Mouse (Mus musculus): ENCODE measurements around the gene Gm45062. TPM values are rescaled to one million over a fixed set of nuclear protein-coding genes. Genes with fewer than 3 reads are reported as not detected.

Gm45062 gene
- total and polyA plus RNA-seq, 3 experiments: 2.2 to 3.6 TPM; not detected in 1

GRCm38 (mm10) chr6:8414020-8414419 lies 154.8 kb downstream of the Gm45062 start:
- no peaks in the 10 kb centered on the region for H3K27me3 ChIP-seq (ENCODE audit: control insufficient read depth in 1 of 2, insufficient read depth in 2 of 2, low read length in 2 of 2)
- TF ChIP-seq MEF2A (IDR thresholded peaks at IDR 0.05; ENCODE audit: extremely low read depth, insufficient replicate concordance, low read depth, low read length, poor library complexity, severe bottlenecking) (no peak), POLR2A (IDR thresholded peaks at IDR 0.05; ENCODE audit: control insufficient read depth in 1 of 2, insufficient read depth in 1 of 2, low read depth in 1 of 2, low read length in 2 of 2, poor library complexity in 1 of 2) (no peak), POLR2AphosphoS5 (IDR thresholded peaks at IDR 0.05; ENCODE audit: borderline replicate concordance, low read depth, low read length) (no peak), UBTF (IDR thresholded peaks at IDR 0.05; ENCODE audit: borderline replicate concordance, insufficient read depth, low read depth, low read length) (no peak), USF2 (IDR thresholded peaks at IDR 0.05; ENCODE audit: borderline replicate concordance in 1 of 2, insufficient read depth in 1 of 2, low read depth in 1 of 2, low read length in 2 of 2) (no peak), NRF1 (IDR thresholded peaks at IDR 0.05; ENCODE audit: insufficient read depth, low read depth, low read length, poor library complexity, severe bottlenecking) (no peak), TAL1 (IDR thresholded peaks at IDR 0.05; ENCODE audit: low read length) (no peak), ETS1 (IDR thresholded peaks at IDR 0.05; ENCODE audit: low read depth, low read length) (no peak), SMC3 (IDR thresholded peaks at IDR 0.05; ENCODE audit: low read depth, low read length) (no peak), ELF1 (IDR thresholded peaks at IDR 0.05; ENCODE audit: low read depth, low read length) (no peak), TCF12 (IDR thresholded peaks at IDR 0.05; ENCODE audit: low read depth, low read length) (no peak), HCFC1 (IDR thresholded peaks at IDR 0.05; ENCODE audit: low read depth, low read length) (no peak), JUND (IDR thresholded peaks at IDR 0.05; ENCODE audit: low read depth, low read length) (no peak), E2F4 (IDR thresholded peaks at IDR 0.05; ENCODE audit: borderline replicate concordance, low read depth, low read length) (no peak), MAFK (IDR thresholded peaks at IDR 0.05; ENCODE audit: borderline replicate concordance, low read depth, low read length) (no peak), BHLHE40 (IDR thresholded peaks at IDR 0.05; ENCODE audit: borderline replicate concordance, low read depth, low read length) (no peak)
- H3K4me3 ChIP-seq (ENCODE audit: control insufficient read depth in 1 of 2, insufficient read depth in 1 of 2, low read depth in 2 of 2, low read length in 2 of 2): no peak overlapping the region
- H3K36me3 ChIP-seq (ENCODE audit: control insufficient read depth in 1 of 2, insufficient read depth in 2 of 2, low read length in 2 of 2): no peaks in the 10 kb centered on the region
- no peak overlapping the region for H3K27ac ChIP-seq (ENCODE audit: control insufficient read depth, low read depth, low read length)
- no peak for DNase-seq (ENCODE audit: low read depth, low spot score)
- no peaks in the 10 kb centered on the region for H3K9me3 ChIP-seq (replicated peaks; ENCODE audit: insufficient read depth, low read length)
- 0 out of 4 replicates have a peak, but pooled peaks cover 0 to under 1% of the 10 kb centered on the region in 2 experiments for H3K4me1 ChIP-seq (ENCODE audit: control insufficient read depth in 1 of 2, insufficient read depth in 2 of 2, low read length in 2 of 2)
- no peaks in the 10 kb centered on the region for H3K79me2 ChIP-seq (ENCODE audit: control insufficient read depth, insufficient read depth, low read length, poor library complexity)
- H3K9ac ChIP-seq (ENCODE audit: control insufficient read depth, low read depth, low read length, poor library complexity, severe bottlenecking): no peak overlapping the region

GRCm38 (mm10) chr6:8415823-8416222 lies 156.6 kb downstream of the Gm45062 start:
- no peaks in the 10 kb centered on the region for H3K9me3 ChIP-seq (replicated peaks; ENCODE audit: insufficient read depth, low read length)
- no peak overlapping the region for H3K9ac ChIP-seq (ENCODE audit: control insufficient read depth, low read depth, low read length, poor library complexity, severe bottlenecking)
- DNase-seq (ENCODE audit: low read depth, low spot score): no peak
- no peak for TF ChIP-seq POLR2AphosphoS2 (IDR thresholded peaks at IDR 0.05; ENCODE audit: low read length)
- TF ChIP-seq SMC3 (IDR thresholded peaks at IDR 0.05; ENCODE audit: low read depth, low read length): no peak
- TF ChIP-seq ZKSCAN1 (IDR thresholded peaks at IDR 0.05; ENCODE audit: low read depth, low read length): no peak
- no peak for TF ChIP-seq BHLHE40 (IDR thresholded peaks at IDR 0.05; ENCODE audit: borderline replicate concordance, low read depth, low read length)
- no peak for TF ChIP-seq HCFC1 (IDR thresholded peaks at IDR 0.05; ENCODE audit: low read depth, low read length)
- TF ChIP-seq KAT2A (conservative IDR thresholded peaks at IDR 0.05; ENCODE audit: low read depth, low read length): no peak
- no peak for TF ChIP-seq RCOR1 (IDR thresholded peaks at IDR 0.05; ENCODE audit: low read depth, low read length)
- no peak for TF ChIP-seq USF2 (IDR thresholded peaks at IDR 0.05; ENCODE audit: borderline replicate concordance in 1 of 2, insufficient read depth in 1 of 2, low read depth in 1 of 2, low read length in 2 of 2)
- no peak for TF ChIP-seq CHD2 (IDR thresholded peaks at IDR 0.05; ENCODE audit: low read length)
- no peak for TF ChIP-seq MYC (IDR thresholded peaks at IDR 0.05; ENCODE audit: low read depth, low read length)
- H3K27me3 ChIP-seq (ENCODE audit: control insufficient read depth in 1 of 2, insufficient read depth in 2 of 2, low read length in 2 of 2): no peaks in the 10 kb centered on the region
- peaks cover 0 to under 1% of the 10 kb centered on the region in 2 experiments; a peak in 2 of 4 replicates for H3K36me3 ChIP-seq (ENCODE audit: control insufficient read depth in 1 of 2, insufficient read depth in 2 of 2, low read length in 2 of 2)
- H3K4me1 ChIP-seq (ENCODE audit: control insufficient read depth in 1 of 2, insufficient read depth in 2 of 2, low read length in 2 of 2): peaks cover 0 to 2% of the 10 kb centered on the region in 2 experiments; a peak in 2 of 4 replicates
- no peak overlapping the region for H3K27ac ChIP-seq (ENCODE audit: control insufficient read depth, low read depth, low read length)
- no peaks in the 10 kb centered on the region for H3K79me2 ChIP-seq (ENCODE audit: control insufficient read depth, insufficient read depth, low read length, poor library complexity)
- H3K4me3 ChIP-seq (ENCODE audit: control insufficient read depth in 1 of 2, insufficient read depth in 1 of 2, low read depth in 2 of 2, low read length in 2 of 2): no peak overlapping the region
